Mouse (Mus musculus): ENCODE data around the gene Ch25h. TPM values are rescaled to one million over a fixed set of nuclear protein-coding genes. Genes with fewer than 3 reads are reported as not detected.

Gene Ch25h
- polyA plus RNA-seq (2012; rRNA removed): 3.5 and 3.6 TPM in 2 replicates

DNA sequence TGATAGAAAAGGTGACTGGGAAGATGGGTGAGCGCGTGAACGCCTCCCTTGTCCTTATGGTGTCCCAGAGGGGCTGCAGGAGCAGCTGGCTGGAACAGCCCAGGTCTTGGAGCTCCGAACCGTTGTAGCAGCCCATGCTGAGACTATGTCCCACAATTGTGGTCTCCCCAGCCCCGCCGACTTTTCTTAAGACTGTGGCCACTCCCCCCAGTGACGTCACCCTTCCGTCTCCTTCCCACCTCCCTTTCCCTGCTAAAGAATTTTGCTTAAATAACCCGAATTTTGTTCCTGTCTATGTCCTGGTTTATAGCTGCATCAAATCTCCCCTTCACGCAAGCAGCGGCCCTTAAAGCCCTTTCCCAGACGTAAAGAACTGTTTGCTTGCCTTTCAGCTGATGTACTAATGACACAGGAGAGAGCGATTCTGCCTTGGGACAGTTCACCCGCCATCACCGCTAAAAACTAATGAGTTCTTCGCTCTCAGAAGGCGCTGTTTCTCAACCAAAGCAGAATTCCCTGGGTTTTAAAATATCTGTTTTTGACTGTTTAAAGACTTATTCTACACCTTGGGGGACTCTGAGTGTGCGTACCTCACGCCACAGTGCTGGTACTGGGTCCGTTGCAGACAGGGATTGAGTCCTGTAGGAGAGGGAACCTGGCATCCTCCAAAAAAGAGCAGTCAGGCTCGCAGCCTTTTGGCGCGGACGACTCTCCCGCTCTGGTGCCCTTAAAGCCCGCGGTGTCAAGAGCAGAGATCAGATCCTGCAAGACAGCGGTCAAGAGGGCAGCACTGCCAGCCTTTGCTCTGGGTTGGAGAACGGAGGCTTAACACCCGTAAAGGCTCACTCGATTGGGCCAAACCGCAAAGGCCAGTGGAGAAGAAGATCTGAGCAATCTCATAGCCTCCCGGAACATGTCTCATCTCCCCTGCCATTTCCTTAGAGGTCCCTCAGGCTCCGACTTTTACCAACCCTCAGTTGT, at the start of gene Ch25h:
Ch25h (minus strand) TSS at position 174 of the 981 bp plus-strand sequence.
- no peak for TF ChIP-seq CTCF (IDR thresholded peaks at IDR 0.05; ENCODE audit: borderline replicate concordance, extremely low read depth, insufficient read depth, insufficient read length)
- no peak for TF ChIP-seq POLR2A (IDR thresholded peaks at IDR 0.05; ENCODE audit: borderline replicate concordance, extremely low read depth, insufficient read depth, insufficient read length, poor library complexity, severe bottlenecking)
- DNase-seq (ENCODE audit: low read depth): peak; percentile 82

DNA sequence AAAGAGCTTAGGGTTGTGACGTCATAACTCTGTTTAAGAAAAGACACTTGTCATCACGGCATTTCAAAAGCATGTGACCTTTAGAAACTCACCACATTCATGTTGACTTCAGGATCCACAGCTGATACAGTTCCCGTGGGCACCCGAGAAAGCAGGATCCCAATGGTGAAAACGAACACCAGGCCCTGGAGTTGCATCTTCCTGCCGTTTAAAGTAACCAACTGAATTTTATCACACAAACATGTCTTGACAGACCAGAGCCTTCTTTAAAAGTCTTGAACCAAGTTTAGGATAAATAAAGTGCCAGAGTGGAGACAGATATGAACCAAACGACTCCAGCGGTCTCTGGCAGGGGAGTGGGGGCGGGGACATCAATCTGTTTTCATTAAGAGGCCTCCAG, 49.7 kb upstream of the Ch25h start:
- DNase-seq (ENCODE audit: low read depth): no peak
- no peak for TF ChIP-seq POLR2A (IDR thresholded peaks at IDR 0.05; ENCODE audit: borderline replicate concordance, extremely low read depth, insufficient read depth, insufficient read length, poor library complexity, severe bottlenecking)
- no peak for TF ChIP-seq CTCF (IDR thresholded peaks at IDR 0.05; ENCODE audit: borderline replicate concordance, extremely low read depth, insufficient read depth, insufficient read length)

DNA sequence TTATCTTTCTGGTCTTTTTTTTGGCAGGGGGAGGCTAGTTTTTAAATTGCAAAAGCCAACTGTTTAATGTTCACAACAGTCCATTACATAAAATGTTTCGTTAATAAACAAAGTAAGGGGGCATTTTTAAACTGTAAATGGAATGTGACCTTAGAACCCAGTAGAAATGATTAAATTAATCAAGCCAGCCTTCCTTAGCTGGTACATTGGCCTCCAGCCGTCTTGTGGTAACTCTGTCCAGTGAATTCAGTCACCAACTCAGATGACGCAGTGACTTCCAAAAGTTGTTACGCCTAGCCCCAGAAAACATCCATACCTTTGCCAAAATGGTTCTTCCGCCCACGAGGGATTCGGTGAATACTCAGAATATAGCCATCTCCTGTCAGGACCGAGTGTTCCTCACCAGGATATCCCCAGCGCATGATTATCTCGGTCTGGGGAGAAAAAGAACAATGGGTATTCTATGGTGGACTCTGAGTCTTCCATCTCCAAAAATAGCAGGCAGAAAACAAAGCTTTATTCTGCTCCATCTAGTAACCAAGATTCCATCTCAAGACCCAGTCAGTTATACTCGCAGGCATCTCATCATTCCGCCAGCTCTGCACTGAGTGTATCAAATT, 48.3 kb upstream of the Ch25h start:
- DNase-seq (ENCODE audit: low read depth): no peak
- TF ChIP-seq POLR2A (IDR thresholded peaks at IDR 0.05; ENCODE audit: borderline replicate concordance, extremely low read depth, insufficient read depth, insufficient read length, poor library complexity, severe bottlenecking) (no peak), CTCF (IDR thresholded peaks at IDR 0.05; ENCODE audit: borderline replicate concordance, extremely low read depth, insufficient read depth, insufficient read length) (no peak)

DNA sequence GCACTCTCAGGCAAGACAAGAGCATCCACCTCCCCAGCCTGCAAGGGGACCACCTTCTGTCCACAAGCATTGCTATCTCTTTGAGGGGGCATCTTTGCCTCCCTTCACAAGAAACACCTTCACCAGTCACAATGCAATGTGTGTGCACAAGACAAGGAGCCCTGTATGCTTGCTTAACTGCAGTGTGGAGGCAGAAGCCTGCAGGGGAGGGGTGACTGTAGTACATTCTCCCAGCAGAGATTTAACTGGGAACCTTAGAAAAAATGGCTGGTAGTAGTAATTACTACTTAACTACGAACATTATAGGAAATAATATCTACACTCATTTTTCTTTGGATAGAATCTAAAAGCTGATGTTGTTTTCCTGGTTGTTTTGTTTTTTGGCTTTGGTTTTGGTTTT, 47.0 kb upstream of the Ch25h start:
- no peak for TF ChIP-seq POLR2A (IDR thresholded peaks at IDR 0.05; ENCODE audit: borderline replicate concordance, extremely low read depth, insufficient read depth, insufficient read length, poor library complexity, severe bottlenecking)
- no peak for TF ChIP-seq CTCF (IDR thresholded peaks at IDR 0.05; ENCODE audit: borderline replicate concordance, extremely low read depth, insufficient read depth, insufficient read length)
- no peak for DNase-seq (ENCODE audit: low read depth)

DNA sequence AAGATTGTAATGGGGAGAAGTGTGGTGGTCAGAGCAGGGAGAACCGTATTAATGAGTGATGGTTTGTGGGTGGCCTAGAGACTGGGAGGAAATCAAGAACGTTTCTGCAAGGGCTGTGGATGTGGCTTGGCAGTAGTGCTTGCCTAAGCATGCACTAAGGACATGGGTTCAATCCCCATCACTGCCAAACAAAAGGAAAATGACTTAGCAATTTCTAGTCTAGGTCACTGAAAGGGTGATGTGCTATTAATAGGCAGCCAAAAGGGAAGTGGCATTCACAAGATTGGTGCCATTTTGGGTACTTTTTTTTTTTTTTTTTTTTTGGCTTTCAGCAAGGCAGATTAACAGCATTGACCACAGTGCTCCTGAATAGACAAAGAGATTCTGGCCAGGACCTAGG, 46.4 kb upstream of the Ch25h start:
- no peak for TF ChIP-seq CTCF (IDR thresholded peaks at IDR 0.05; ENCODE audit: borderline replicate concordance, extremely low read depth, insufficient read depth, insufficient read length)
- TF ChIP-seq POLR2A (IDR thresholded peaks at IDR 0.05; ENCODE audit: borderline replicate concordance, extremely low read depth, insufficient read depth, insufficient read length, poor library complexity, severe bottlenecking): no peak
- DNase-seq (ENCODE audit: low read depth): no peak

DNA sequence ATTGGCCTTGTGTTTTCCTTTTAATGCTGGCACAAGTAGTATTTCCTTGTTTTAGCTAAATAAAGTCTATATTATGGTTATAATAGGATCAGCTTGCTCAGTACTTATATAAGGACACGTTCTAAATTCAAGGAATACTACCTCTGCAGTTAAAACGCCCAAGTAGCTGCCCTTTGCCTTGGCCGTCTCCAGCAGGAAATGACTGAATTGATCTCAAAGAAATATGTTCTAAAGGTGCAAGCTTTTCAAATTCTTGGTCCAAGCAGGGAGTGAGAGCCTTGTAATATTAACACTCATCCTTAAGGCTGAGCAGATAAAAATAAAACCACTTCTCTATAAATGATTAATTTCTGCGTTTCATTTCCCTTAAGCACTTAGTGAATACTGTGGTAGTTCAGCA, 45.1 kb upstream of the Ch25h start:
- TF ChIP-seq POLR2A (IDR thresholded peaks at IDR 0.05; ENCODE audit: borderline replicate concordance, extremely low read depth, insufficient read depth, insufficient read length, poor library complexity, severe bottlenecking) (no peak), CTCF (IDR thresholded peaks at IDR 0.05; ENCODE audit: borderline replicate concordance, extremely low read depth, insufficient read depth, insufficient read length) (no peak)
- DNase-seq (ENCODE audit: low read depth): no peak

DNA sequence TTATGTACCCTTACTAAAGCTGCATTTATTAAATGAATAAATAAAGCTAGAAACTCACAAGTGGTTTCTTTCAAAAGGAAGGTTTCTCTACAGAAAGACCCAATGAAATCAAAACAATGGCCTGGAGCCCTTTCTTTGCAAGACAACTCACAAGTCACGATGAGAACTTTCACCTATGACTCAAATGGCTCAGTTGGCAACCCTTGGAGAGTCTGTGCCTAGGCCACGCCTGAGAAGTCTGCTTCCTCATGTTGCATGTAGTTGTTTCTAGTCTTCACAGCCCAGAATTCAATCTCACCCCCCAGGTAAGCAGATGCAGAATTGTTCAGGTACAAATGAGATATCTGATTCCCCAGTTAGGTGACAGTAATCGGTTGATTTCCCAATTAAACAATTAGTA, 44.7 kb upstream of the Ch25h start:
- no peak for TF ChIP-seq CTCF (IDR thresholded peaks at IDR 0.05; ENCODE audit: borderline replicate concordance, extremely low read depth, insufficient read depth, insufficient read length)
- no peak for DNase-seq (ENCODE audit: low read depth)

DNA sequence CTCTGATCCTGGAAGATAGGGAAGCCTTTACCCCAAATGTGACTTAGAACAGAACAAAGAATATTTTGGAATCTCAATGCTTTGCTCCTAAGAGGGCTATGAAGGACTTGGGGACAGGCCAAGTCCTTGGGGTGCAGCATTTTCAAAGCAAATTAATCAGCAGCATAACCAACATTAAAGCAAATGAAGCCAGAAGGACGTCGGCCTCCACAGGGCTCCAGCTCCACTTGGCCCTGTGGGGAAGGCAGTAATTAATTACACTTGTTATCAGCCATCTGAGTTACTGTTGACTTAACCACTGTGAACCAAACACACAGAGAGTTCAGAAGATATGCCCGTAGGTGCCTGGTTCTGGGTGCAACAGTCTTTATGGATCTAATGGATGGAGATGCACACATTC, 43.8 kb upstream of the Ch25h start:
- peak; percentile 14 for DNase-seq (ENCODE audit: low read depth)
- TF ChIP-seq CTCF (IDR thresholded peaks at IDR 0.05; ENCODE audit: borderline replicate concordance, extremely low read depth, insufficient read depth, insufficient read length): no peak
- no peak for TF ChIP-seq POLR2A (IDR thresholded peaks at IDR 0.05; ENCODE audit: borderline replicate concordance, extremely low read depth, insufficient read depth, insufficient read length, poor library complexity, severe bottlenecking)

DNA sequence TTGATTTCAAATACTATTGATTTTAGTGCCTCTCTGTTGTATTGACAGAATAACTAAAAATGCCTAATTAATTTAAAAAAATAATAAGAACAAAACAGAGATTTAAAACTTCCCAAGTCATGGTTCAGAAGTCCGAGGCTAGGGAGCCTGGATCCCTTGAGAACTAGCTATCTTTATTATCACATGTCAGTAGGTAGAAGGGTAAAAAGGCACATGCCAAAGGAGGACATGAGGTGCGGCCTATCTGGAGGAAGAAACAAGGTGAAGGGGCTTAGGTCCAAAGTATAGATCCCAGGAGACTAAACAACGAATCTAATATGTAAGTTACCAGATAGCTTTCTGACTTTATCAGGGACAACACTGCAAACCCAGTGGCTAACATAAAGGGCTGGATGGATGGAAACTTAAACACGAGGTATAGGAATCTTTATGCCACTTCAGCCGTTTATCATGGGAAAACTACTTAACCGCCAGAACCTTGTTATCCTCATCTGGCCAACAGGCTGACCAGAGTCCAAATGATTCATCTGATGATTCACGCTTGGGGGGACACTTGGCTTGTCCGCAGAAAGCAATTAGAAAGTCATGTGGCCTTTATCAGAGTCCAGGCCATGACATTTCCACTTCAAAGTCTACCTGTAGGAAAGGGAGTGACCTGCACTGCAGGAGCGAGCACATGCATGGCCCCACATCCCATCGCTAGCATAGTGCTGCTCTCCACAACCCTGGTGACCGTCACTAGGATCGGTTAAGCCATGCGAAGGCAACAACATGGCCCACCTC, 43.0 kb upstream of the Ch25h start:
- DNase-seq (ENCODE audit: low read depth): no peak
- TF ChIP-seq CTCF (IDR thresholded peaks at IDR 0.05; ENCODE audit: borderline replicate concordance, extremely low read depth, insufficient read depth, insufficient read length) (no peak), POLR2A (IDR thresholded peaks at IDR 0.05; ENCODE audit: borderline replicate concordance, extremely low read depth, insufficient read depth, insufficient read length, poor library complexity, severe bottlenecking) (no peak)

DNA sequence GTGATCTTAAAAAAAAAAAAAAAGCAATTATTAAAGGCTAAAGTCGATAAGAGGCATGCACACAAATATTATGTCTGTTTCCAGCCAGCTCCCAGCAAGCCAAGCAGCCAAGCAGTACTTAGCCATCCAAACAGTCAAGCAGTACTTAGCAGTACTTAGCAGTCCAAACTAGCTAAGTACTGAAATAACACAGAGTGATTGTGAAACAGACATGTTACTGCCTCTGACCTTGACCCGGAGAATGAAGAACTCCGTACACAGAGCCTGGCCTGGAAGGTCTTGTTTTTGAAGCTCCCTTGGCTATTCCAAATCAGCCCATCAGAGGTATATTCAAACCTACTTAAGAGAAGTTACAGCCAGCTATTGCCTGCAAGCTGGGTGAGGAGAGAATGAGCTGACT, 42.2 kb upstream of the Ch25h start:
- no peak for DNase-seq (ENCODE audit: low read depth)
- TF ChIP-seq POLR2A (IDR thresholded peaks at IDR 0.05; ENCODE audit: borderline replicate concordance, extremely low read depth, insufficient read depth, insufficient read length, poor library complexity, severe bottlenecking) (no peak), CTCF (IDR thresholded peaks at IDR 0.05; ENCODE audit: borderline replicate concordance, extremely low read depth, insufficient read depth, insufficient read length) (no peak)

DNA sequence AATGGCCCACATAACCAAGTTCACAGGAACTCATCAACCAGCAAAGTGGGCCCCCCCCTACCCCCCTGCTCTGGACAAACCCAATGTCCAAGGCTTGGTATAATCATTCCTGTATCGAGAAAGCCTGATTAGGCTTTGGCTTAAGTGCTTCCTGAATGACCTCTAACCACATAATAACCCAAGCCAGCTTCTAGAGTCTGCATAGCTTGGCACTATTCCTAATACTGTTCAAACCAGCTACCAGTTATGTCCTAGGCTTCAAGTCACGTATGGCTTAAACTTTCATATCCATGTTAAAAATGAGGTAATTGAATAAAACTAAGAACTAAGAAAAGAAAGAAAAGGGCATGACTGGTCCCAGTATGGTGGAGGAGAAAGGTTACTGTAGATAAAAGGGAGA, 41.4 kb upstream of the Ch25h start:
- DNase-seq (ENCODE audit: low read depth): no peak
- no peak for TF ChIP-seq POLR2A (IDR thresholded peaks at IDR 0.05; ENCODE audit: borderline replicate concordance, extremely low read depth, insufficient read depth, insufficient read length, poor library complexity, severe bottlenecking)
- TF ChIP-seq CTCF (IDR thresholded peaks at IDR 0.05; ENCODE audit: borderline replicate concordance, extremely low read depth, insufficient read depth, insufficient read length): no peak

Measured in brain, embryonic 14.5 days (tissue).